Mouse (Mus musculus) heart, postnatal 10 days (tissue): Measurements from ENCODE around the gene Col8a1. TPM values are rescaled to one million over a fixed set of nuclear protein-coding genes. Genes with fewer than 3 reads are reported as not detected.

Experiments
- DNase-seq, 2 experiments: peaks; one replicate each; pipeline ENCODE4 v3.0.0; 2021
- intact Hi-C: fragments of 180-260 bp; cut with DNase I; formaldehyde crosslinking; loops from one replicate; pipeline ENCODE4 v1.15.1; 2025
- total RNA-seq, 2 experiments: library from RNA; stranded (reverse); gene quantifications; 2 replicates each; pipeline ENCODE4 v1.2.3; 2021

The Col8a1 gene
- total RNA-seq, 2 experiments from 2014 or later, result 7.2 TPM

- intact Hi-C loops, result no loop called here
- no peak for DNase-seq
These were observed 68.6 kb downstream of the Col8a1 start for GRCm38 (mm10) chr16:57685790-57686399.

GRCm38 (mm10) chr16:57672251-57672650 lies 82.3 kb downstream of the Col8a1 start:
- intact Hi-C loops, result no loop called here
- no peak for DNase-seq

GRCm38 (mm10) chr16:57671637-57672036 lies 82.9 kb downstream of the Col8a1 start:
- intact Hi-C loops, result no loop called here
- no peak for DNase-seq

GRCm38 (mm10) chr16:57669348-57669747 lies 85.2 kb downstream of the Col8a1 start:
- peak; percentile 48 to 63 for DNase-seq

GRCm38 (mm10) chr16:57662661-57663060 lies 91.9 kb downstream of the Col8a1 start:
- intact Hi-C loops, result no loop called here
- peak in 1 of 2 experiments; percentile 11 for DNase-seq

More at GRCm38 (mm10) chr16:57669348-57669747, 85.2 kb downstream of the Col8a1 start:
- intact Hi-C loops, result loop anchor here (2.0 to 5.0 kb wide), 4 partner anchors 35 to 611 kb away; no protein-coding TSS in a partner anchor

GRCm38 (mm10) chr16:57649888-57650287 lies 104.6 kb downstream of the Col8a1 start:
- DNase-seq, result peak in 1 of 2 experiments; percentile 12
- intact Hi-C loops, result no loop called here

GRCm38 (mm10) chr16:57641346-57641885 lies 113.1 kb downstream of the Col8a1 start:
- peak in 1 of 2 experiments; percentile 13 for DNase-seq
- intact Hi-C loops, result no loop called here

GRCm38 (mm10) chr16:57634766-57635165 lies 119.8 kb downstream of the Col8a1 start:
- DNase-seq, result no peak
- intact Hi-C loops, result loop anchor here (1.0 to 10.0 kb wide), 5 partner anchors 34 to 1030 kb away; no protein-coding TSS in a partner anchor

- intact Hi-C loops, result loop anchor here (1.0 to 10.0 kb wide), 3 partner anchors 35 to 1031 kb away; no protein-coding TSS in a partner anchor
- peak; percentile 82 to 85 for DNase-seq
These were observed 120.3 kb downstream of the Col8a1 start for GRCm38 (mm10) chr16:57634191-57634590.

GRCm38 (mm10) chr16:57611768-57612167 lies 142.8 kb downstream of the Col8a1 start:
- peak; percentile 38 to 60 for DNase-seq
- intact Hi-C loops, result loop anchor here (5.0 kb wide), 1 partner anchor 671 kb away; no protein-coding TSS in a partner anchor

GRCm38 (mm10) chr16:57606444-57607227 lies 147.9 kb downstream of the Col8a1 start, which contains the start of gene Cmss1:
TSS of gene Cmss1 (minus strand) at chr16:57606864.
- intact Hi-C loops, result loop anchor here (5.0 kb wide), 1 partner anchor 889 kb away; the partner anchor contains the start of gene Tfg
- DNase-seq, result peak; percentile 86 to 88

GRCm38 (mm10) chr16:57601031-57601430 lies 153.5 kb downstream of the Col8a1 start:
- intact Hi-C loops, result no loop called here
- DNase-seq, result no peak

- intact Hi-C loops, result loop anchor here (5.0 kb wide), 2 partner anchors 355 to 475 kb away; partner anchors contain the start of gene Tomm70a
- DNase-seq, result no peak
These were observed 157.1 kb downstream of the Col8a1 start for GRCm38 (mm10) chr16:57597295-57597957.

- DNase-seq, result peak; percentile 58 to 68
- intact Hi-C loops, result no loop called here
These were observed 160.9 kb downstream of the Col8a1 start for GRCm38 (mm10) chr16:57593422-57594157.

GRCm38 (mm10) chr16:57585201-57585600 lies 169.3 kb downstream of the Col8a1 start:
- intact Hi-C loops, result no loop called here
- DNase-seq, result no peak

GRCm38 (mm10) chr16:57582008-57582407 lies 172.5 kb downstream of the Col8a1 start:
- DNase-seq, result peak; percentile 43 to 49
- intact Hi-C loops, result loop anchor here (5.0 kb wide), 1 partner anchor 185 kb away; no protein-coding TSS in a partner anchor

GRCm38 (mm10) chr16:57580041-57580440 lies 174.5 kb downstream of the Col8a1 start:
- intact Hi-C loops, result loop anchor here (1.0 to 5.0 kb wide), 2 partner anchors 160 to 183 kb away; no protein-coding TSS in a partner anchor

GRCm38 (mm10) chr16:57577519-57577918 lies 177.0 kb downstream of the Col8a1 start:
- DNase-seq, result no peak
- intact Hi-C loops, result loop anchor here (5.0 kb wide), 1 partner anchor 335 kb away; no protein-coding TSS in a partner anchor

More at GRCm38 (mm10) chr16:57580041-57580440, 174.5 kb downstream of the Col8a1 start:
- no peak for DNase-seq

GRCm38 (mm10) chr16:57575764-57576388 lies 178.7 kb downstream of the Col8a1 start:
- DNase-seq, result no peak
- intact Hi-C loops, result loop anchor here (5.0 kb wide), 1 partner anchor 334 kb away; no protein-coding TSS in a partner anchor
